Mouse (Mus musculus) ovary, adult 10 weeks (tissue): ENCODE measurements around the gene Snx6. TPM values are rescaled to one million over a fixed set of nuclear protein-coding genes. Genes with fewer than 3 reads are reported as not detected.

Experiments used
- polyA plus RNA-seq: library from polyadenylated mRNA; stranded (reverse); fragments of 350-450 nt; fragmentation: Illumina TruSeq; extraction: RNeasy Lipid Tissue Mini Kit (QIAGEN cat#74804); gene quantifications from one replicate; pipeline ENCODE4 v1.2.3, GENCODE M21; 2014

Gene Snx6
- 220 TPM for polyA plus RNA-seq

DNA sequence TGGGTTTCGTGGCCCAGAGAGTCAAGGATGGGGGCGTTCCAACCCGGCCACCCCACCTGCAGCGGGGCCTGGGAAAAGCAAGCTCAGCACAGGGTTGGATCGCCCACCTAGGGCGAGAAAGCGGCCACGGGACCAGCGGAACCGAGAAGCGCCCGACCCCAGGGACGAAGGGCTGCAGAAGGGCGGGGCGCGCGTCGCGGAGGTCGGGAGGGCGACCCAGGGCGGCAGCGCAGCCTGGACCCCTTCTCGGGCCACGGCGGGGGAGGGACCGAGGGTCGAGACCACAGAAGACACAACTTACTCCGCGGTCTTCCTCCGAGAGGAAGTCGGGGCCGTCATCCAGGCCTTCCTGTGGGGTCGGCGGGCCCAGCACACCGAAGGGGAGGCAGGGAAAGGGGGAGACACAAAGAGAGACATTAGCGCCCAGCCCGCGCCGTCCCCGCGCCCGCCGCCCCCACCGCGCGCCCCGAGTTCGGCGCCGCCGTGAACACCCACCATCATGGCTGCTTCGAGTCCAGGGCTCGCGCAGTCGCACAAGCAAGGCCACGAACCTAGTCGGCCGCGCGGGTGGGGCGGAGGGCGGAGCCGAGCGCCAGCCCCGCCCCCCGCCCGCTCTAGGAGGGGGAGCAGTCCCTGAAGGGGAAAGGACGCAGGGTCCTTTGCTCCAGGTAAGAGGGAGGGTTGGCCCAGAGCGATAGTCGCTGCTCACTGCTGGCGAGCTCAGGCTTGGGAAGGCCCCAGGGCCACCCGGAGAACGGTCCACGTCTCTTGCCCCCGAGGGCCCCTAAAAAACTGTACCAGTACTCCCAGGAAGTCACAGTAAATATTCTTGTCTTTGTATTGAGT is at the start of gene Snx6:
Gene Snx6, minus strand, starts transcription at position 551 of the 846 bp plus-strand sequence.

Other genes starting within 250 kb of the Snx6 start
- 474 TPM for gene Sptssa, start 139.1 kb downstream of the Snx6 start, polyA plus RNA-seq
- 111 TPM for gene Eapp, start 99.8 kb downstream of the Snx6 start, polyA plus RNA-seq
- gene Cfl2, start 67.2 kb upstream of the Snx6 start, polyA plus RNA-seq = 667 TPM
- gene Gm20403, start 190.8 kb upstream of the Snx6 start, polyA plus RNA-seq = not detected
- 27.1 TPM for gene Baz1a, start 218.6 kb upstream of the Snx6 start, polyA plus RNA-seq